Mouse (Mus musculus): ENCODE data around the gene Ube4a. TPM values are rescaled to one million over a fixed set of nuclear protein-coding genes. Genes with fewer than 3 reads are reported as not detected.

The Ube4a gene
- polyA plus RNA-seq, 1 experiment from 2014 or later: 52.8 TPM

Other genes with a start within 250 kb of the Ube4a start
- gene Phldb1, start 230.4 kb downstream of the Ube4a start, polyA plus RNA-seq (2014; fragmentation: Nextera tagmentation; extraction: Ambion mirVana): 38.8 and 45.5 TPM in 2 replicates
- gene Arcn1, start 197.8 kb downstream of the Ube4a start, polyA plus RNA-seq (2014; fragmentation: Nextera tagmentation; extraction: Ambion mirVana): 153 and 177 TPM in 2 replicates
- 160 and 170 TPM in 2 replicates for gene Ift46, start 197.7 kb downstream of the Ube4a start, polyA plus RNA-seq (2014; fragmentation: Nextera tagmentation; extraction: Ambion mirVana)
- gene Tmem25, start 166.3 kb downstream of the Ube4a start, polyA plus RNA-seq (2014; fragmentation: Nextera tagmentation; extraction: Ambion mirVana): 19.1 and 21.1 TPM in 2 replicates
- 1.1 TPM in 1 of 2 replicates, not detected in the other for gene Ttc36, start 162.5 kb downstream of the Ube4a start, polyA plus RNA-seq (2014; fragmentation: Nextera tagmentation; extraction: Ambion mirVana)
- 16.5 and 23.1 TPM in 2 replicates for gene Kmt2a, start 84.3 kb downstream of the Ube4a start, polyA plus RNA-seq (2014; fragmentation: Nextera tagmentation; extraction: Ambion mirVana)
- gene Atp5l, start 44.9 kb downstream of the Ube4a start, polyA plus RNA-seq (2014; fragmentation: Nextera tagmentation; extraction: Ambion mirVana): 756 and 860 TPM in 2 replicates
- 0.22 TPM in 1 of 2 replicates, not detected in the other for gene Cd3g, start 14.8 kb upstream of the Ube4a start, polyA plus RNA-seq (2014; fragmentation: Nextera tagmentation; extraction: Ambion mirVana)
- gene Cd3d, start 16.2 kb upstream of the Ube4a start, polyA plus RNA-seq (2014; fragmentation: Nextera tagmentation; extraction: Ambion mirVana): not detected in 2 replicates
- 0.31 TPM in 1 of 2 replicates, not detected in the other for gene Cd3e, start 44.0 kb upstream of the Ube4a start, polyA plus RNA-seq (2014; fragmentation: Nextera tagmentation; extraction: Ambion mirVana)
- 0.99 TPM in 1 of 2 replicates, not detected in the other for gene Mpzl2, start 74.2 kb upstream of the Ube4a start, polyA plus RNA-seq (2014; fragmentation: Nextera tagmentation; extraction: Ambion mirVana)
- 1.0 and 1.4 TPM in 2 replicates for gene Mpzl3, start 89.6 kb upstream of the Ube4a start, polyA plus RNA-seq (2014; fragmentation: Nextera tagmentation; extraction: Ambion mirVana)
- 0.22 TPM in 1 of 2 replicates, not detected in the other for gene Jaml, start 113.6 kb upstream of the Ube4a start, polyA plus RNA-seq (2014; fragmentation: Nextera tagmentation; extraction: Ambion mirVana)
- gene Scn2b, start 152.2 kb upstream of the Ube4a start, polyA plus RNA-seq (2014; fragmentation: Nextera tagmentation; extraction: Ambion mirVana): 9.3 and 11.2 TPM in 2 replicates
- 0.08 and 0.13 TPM in 2 replicates for gene Scn4b, start 172.8 kb upstream of the Ube4a start, polyA plus RNA-seq (2014; fragmentation: Nextera tagmentation; extraction: Ambion mirVana)
- gene BC049352, start 216.4 kb upstream of the Ube4a start, polyA plus RNA-seq (2014; fragmentation: Nextera tagmentation; extraction: Ambion mirVana): not detected in 2 replicates
- not detected in 2 replicates for gene Tmprss4, start 238.5 kb upstream of the Ube4a start, polyA plus RNA-seq (2014; fragmentation: Nextera tagmentation; extraction: Ambion mirVana)

Measured in neural tube, embryonic 14.5 days (tissue).